Mouse (Mus musculus): ENCODE measurements around the gene Mospd1. TPM values are rescaled to one million over a fixed set of nuclear protein-coding genes. Genes with fewer than 3 reads are reported as not detected.
A peak's percentile ranks its signal among the peaks of the same experiment; 100 is the strongest.

Mospd1 gene
- total RNA-seq (2014; rRNA removed) (16.4 and 26.7 TPM in 2 replicates), polyA plus RNA-seq (2015; fragmentation: Nextera tagmentation; extraction: Ambion mirVana) (29.5 and 30.4 TPM in 2 replicates)

GRCm38 (mm10) chrX:53370366-53370740 is at the start of gene Mospd1:
Mospd1 (minus strand) TSS chrX:53370502.
- ATAC-seq (ENCODE audit: low FRiP score) (peak; percentile 96), DNase-seq (ENCODE audit: low spot score) (peak; percentile 85)
- H3K4me1 ChIP-seq (ENCODE audit: insufficient read depth, low read length) = no peaks in the 10 kb centered on the region
- H3K27me3 ChIP-seq (ENCODE audit: insufficient read depth, low read length) = no peaks in the 10 kb centered on the region
- H3K36me3 ChIP-seq (ENCODE audit: insufficient read depth, low read length) = no peaks in the 10 kb centered on the region
- H3K9ac ChIP-seq (replicated peaks; ENCODE audit: low read length, poor library complexity, severe bottlenecking) = peak within 1 kb of the TSS; percentile 67
- 16% methylated on average over 10 of the region's 15 CpGs for WGBS
- no peak; the same call in 1 of the 2 replicates for TF ChIP-seq CTCF (IDR thresholded peaks at IDR 0.05)
- peak within 1 kb of the TSS; percentile 63 for H3K4me2 ChIP-seq (ENCODE audit: low read depth, low read length, poor library complexity, severe bottlenecking)
- peak within 1 kb of the TSS; percentile 52 for H3K4me3 ChIP-seq (ENCODE audit: low read depth, low read length)
- H3K9me3 ChIP-seq (ENCODE audit: low read length) = no peaks in the 10 kb centered on the region
- peak within 1 kb of the TSS; percentile 66 for H3K27ac ChIP-seq (ENCODE audit: low read depth, low read length)

GRCm38 (mm10) chrX:53386362-53386761 is 16.1 kb upstream of the Mospd1 start:
- ATAC-seq (ENCODE audit: low FRiP score) = no peak
- H3K4me3 ChIP-seq (ENCODE audit: low read depth, low read length) = no peak overlapping the region
- no peak overlapping the region for H3K9ac ChIP-seq (replicated peaks; ENCODE audit: low read length, poor library complexity, severe bottlenecking)
- H3K4me2 ChIP-seq (ENCODE audit: low read depth, low read length, poor library complexity, severe bottlenecking) = no peak overlapping the region
- no peak for DNase-seq (ENCODE audit: low spot score)
- no peaks in the 10 kb centered on the region for H3K9me3 ChIP-seq (ENCODE audit: low read length)
- H3K27me3 ChIP-seq (ENCODE audit: insufficient read depth, low read length) = no peaks in the 10 kb centered on the region
- TF ChIP-seq CTCF (IDR thresholded peaks at IDR 0.05) = no peak
- H3K27ac ChIP-seq (ENCODE audit: low read depth, low read length) = no peak overlapping the region
- H3K36me3 ChIP-seq (ENCODE audit: insufficient read depth, low read length) = no peaks in the 10 kb centered on the region
- no peaks in the 10 kb centered on the region for H3K4me1 ChIP-seq (ENCODE audit: insufficient read depth, low read length)
- 61% methylated on average over 3 of the region's 3 CpGs for WGBS

GRCm38 (mm10) chrX:53383122-53383521 is 12.8 kb upstream of the Mospd1 start:
- no peak overlapping the region for H3K4me3 ChIP-seq (ENCODE audit: low read depth, low read length)
- no peak for TF ChIP-seq CTCF (IDR thresholded peaks at IDR 0.05)
- no peaks in the 10 kb centered on the region for H3K27me3 ChIP-seq (ENCODE audit: insufficient read depth, low read length)
- no peaks in the 10 kb centered on the region for H3K9me3 ChIP-seq (ENCODE audit: low read length)
- no peaks in the 10 kb centered on the region for H3K4me1 ChIP-seq (ENCODE audit: insufficient read depth, low read length)
- no peak overlapping the region for H3K27ac ChIP-seq (ENCODE audit: low read depth, low read length)
- H3K9ac ChIP-seq (replicated peaks; ENCODE audit: low read length, poor library complexity, severe bottlenecking) = no peak overlapping the region
- no peak overlapping the region for H3K4me2 ChIP-seq (ENCODE audit: low read depth, low read length, poor library complexity, severe bottlenecking)
- ATAC-seq (ENCODE audit: low FRiP score) = no peak
- 54% methylated on average over 3 of the region's 3 CpGs for WGBS
- no peaks in the 10 kb centered on the region for H3K36me3 ChIP-seq (ENCODE audit: insufficient read depth, low read length)
- DNase-seq (ENCODE audit: low spot score) = no peak

- Histone ChIP-seq H3K27me3 (ENCODE audit: insufficient read depth, low read length) (no peaks in the 10 kb centered on the region), H3K27ac (ENCODE audit: low read depth, low read length) (peak overlapping the region; percentile 66), H3K4me2 (ENCODE audit: low read depth, low read length, poor library complexity, severe bottlenecking) (peak overlapping the region; percentile 63), H3K4me1 (ENCODE audit: insufficient read depth, low read length) (no peaks in the 10 kb centered on the region), H3K9me3 (ENCODE audit: low read length) (no peaks in the 10 kb centered on the region), H3K36me3 (ENCODE audit: insufficient read depth, low read length) (no peaks in the 10 kb centered on the region), H3K4me3 (ENCODE audit: low read depth, low read length) (peak overlapping the region; percentile 52), H3K9ac (replicated peaks; ENCODE audit: low read length, poor library complexity, severe bottlenecking) (peak overlapping the region; percentile 67)
- TF ChIP-seq CTCF (IDR thresholded peaks at IDR 0.05) = no peak
- ATAC-seq (ENCODE audit: low FRiP score) (peak; percentile 84), DNase-seq (ENCODE audit: low spot score) (peak; percentile 14)
- WGBS = 21% methylated on average over 25 of the region's 25 CpGs
Measured at GRCm38 (mm10) chrX:53369534-53370365, 552 bp downstream of the Mospd1 start.

GRCm38 (mm10) chrX:53364668-53365383 is 5.5 kb downstream of the Mospd1 start:
- H3K9me3 ChIP-seq (ENCODE audit: low read length) = no peaks in the 10 kb centered on the region
- no peak overlapping the region for H3K4me2 ChIP-seq (ENCODE audit: low read depth, low read length, poor library complexity, severe bottlenecking)
- no peak overlapping the region for H3K4me3 ChIP-seq (ENCODE audit: low read depth, low read length)
- H3K27me3 ChIP-seq (ENCODE audit: insufficient read depth, low read length) = no peaks in the 10 kb centered on the region
- no peaks in the 10 kb centered on the region for H3K4me1 ChIP-seq (ENCODE audit: insufficient read depth, low read length)
- H3K9ac ChIP-seq (replicated peaks; ENCODE audit: low read length, poor library complexity, severe bottlenecking) = no peak overlapping the region
- no peak for ATAC-seq (ENCODE audit: low FRiP score)
- DNase-seq (ENCODE audit: low spot score) = no peak
- H3K27ac ChIP-seq (ENCODE audit: low read depth, low read length) = no peak overlapping the region
- WGBS = 80% methylated on average over 7 of the region's 7 CpGs
- no peak for TF ChIP-seq CTCF (IDR thresholded peaks at IDR 0.05)
- H3K36me3 ChIP-seq (ENCODE audit: insufficient read depth, low read length) = no peaks in the 10 kb centered on the region

GRCm38 (mm10) chrX:53348374-53348773 is 21.9 kb downstream of the Mospd1 start:
- no peak for DNase-seq (ENCODE audit: low spot score)
- TF ChIP-seq CTCF (IDR thresholded peaks at IDR 0.05) = no peak
- Histone ChIP-seq H3K9ac (replicated peaks; ENCODE audit: low read length, poor library complexity, severe bottlenecking) (no peak overlapping the region), H3K4me2 (ENCODE audit: low read depth, low read length, poor library complexity, severe bottlenecking) (no peak overlapping the region), H3K36me3 (ENCODE audit: insufficient read depth, low read length) (no peaks in the 10 kb centered on the region), H3K9me3 (ENCODE audit: low read length) (no peaks in the 10 kb centered on the region), H3K4me1 (ENCODE audit: insufficient read depth, low read length) (no peaks in the 10 kb centered on the region), H3K27ac (ENCODE audit: low read depth, low read length) (no peak overlapping the region), H3K27me3 (ENCODE audit: insufficient read depth, low read length) (no peaks in the 10 kb centered on the region), H3K4me3 (ENCODE audit: low read depth, low read length) (no peak overlapping the region)
- ATAC-seq (ENCODE audit: low FRiP score) = no peak
- WGBS = 89% methylated on average over 4 of the region's 4 CpGs

Data from midbrain, postnatal 0 days (tissue).